Mouse (Mus musculus) large intestine, adult 2 months (tissue): ENCODE results near the gene Myo9b. TPM values are rescaled to one million over a fixed set of nuclear protein-coding genes. Genes with fewer than 3 reads are reported as not detected.

Source experiments
- DNase-seq: peaks from one replicate; pipeline ENCODE4 v3.0.0-alpha.2; 2012; ENCODE audit warnings: low read depth, low spot score
- WGBS: fragments of 180-500 bp; shearing (Covaris S2); methylation state at CpG from one replicate; pipeline ENCODE4 v1.1.7; 2018; 5-methylcytosine and 5-hydroxymethylcytosine counted together
- polyA plus RNA-seq: library from polyadenylated mRNA; depleted of rRNA; stranded (reverse); fragments of >200 nt; gene quantifications from 2 replicates; pipeline ENCODE4 v1.2.3, GENCODE M21; 2012; rRNA removed

Myo9b gene
- polyA plus RNA-seq, 1 experiment: 17.4 TPM

- DNase-seq: no peak
- 34% methylated on average over 6 of the region's 6 CpGs for WGBS
These were observed 130.8 kb downstream of the Myo9b start for GRCm38 (mm10) chr8:71403107-71403885.

- DNase-seq: no peak
- WGBS: 90% methylated on average over 8 of the region's 8 CpGs
These were observed 131.5 kb downstream of the Myo9b start for GRCm38 (mm10) chr8:71404011-71404410.

GRCm38 (mm10) chr8:71404951-71405351 lies 132.4 kb downstream of the Myo9b start:
- DNase-seq: no peak
- 74% methylated on average over 9 of the region's 9 CpGs for WGBS

- WGBS: 14% methylated on average over 33 of the region's 33 CpGs
- no peak for DNase-seq
These were observed 133.0 kb downstream of the Myo9b start, which contains the start of gene Ankle1 for GRCm38 (mm10) chr8:71405401-71406098. Ankle1 (plus strand) TSS chr8:71406010.

- under 1% methylated on average over 55 of the region's 55 CpGs for WGBS
- no peak for DNase-seq
These were observed 133.8 kb downstream of the Myo9b start for GRCm38 (mm10) chr8:71406099-71407015.

GRCm38 (mm10) chr8:71407441-71407840 lies 134.9 kb downstream of the Myo9b start:
- no peak for DNase-seq
- whole genome bisulfite sequencing: 94% methylated on average over 14 of the region's 14 CpGs

DNA sequence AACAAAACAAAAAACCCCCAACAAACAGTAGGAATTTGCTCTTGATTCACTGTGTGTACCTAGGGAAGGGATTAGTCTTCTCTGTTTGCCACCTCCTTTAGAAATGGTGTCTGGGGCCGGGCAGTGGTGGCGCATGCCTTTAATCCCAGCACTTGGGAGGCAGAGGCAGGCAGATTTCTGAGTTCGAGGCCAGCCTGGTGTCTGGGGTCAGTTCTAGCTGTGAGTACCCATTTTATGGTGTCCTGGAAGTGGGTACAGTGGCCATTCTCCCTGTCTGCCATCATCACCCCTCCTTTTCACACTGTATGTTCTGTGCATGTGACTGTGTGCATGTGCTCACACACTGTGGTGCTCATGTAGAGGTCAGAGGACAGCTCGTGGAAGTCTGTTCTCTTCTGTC lies 135.7 kb downstream of the Myo9b start:
- no peak for DNase-seq
- WGBS: 91% methylated on average over 4 of the region's 4 CpGs

Other genes starting within 250 kb of the Myo9b start
- 6.6 and 8.5 TPM in 2 replicates for gene Haus8, start 220 bp downstream of the Myo9b start, polyA plus RNA-seq
- 82.1 and 104 TPM in 2 replicates for gene Use1, start 94.1 kb downstream of the Myo9b start, polyA plus RNA-seq
- gene Ocel1, start 98.6 kb downstream of the Myo9b start, polyA plus RNA-seq: 14.4 and 21.2 TPM in 2 replicates
- gene Nr2f6, start 109.2 kb downstream of the Myo9b start, polyA plus RNA-seq: 118 and 144 TPM in 2 replicates
- gene Ushbp1, start 123.1 kb downstream of the Myo9b start, polyA plus RNA-seq: 5.9 and 9.0 TPM in 2 replicates
- gene Babam1, start 124.1 kb downstream of the Myo9b start, polyA plus RNA-seq: 106 and 114 TPM in 2 replicates
- gene Ankle1, start 133.3 kb downstream of the Myo9b start, polyA plus RNA-seq: 17.0 and 24.2 TPM in 2 replicates
- gene Abhd8, start 190.9 kb downstream of the Myo9b start, polyA plus RNA-seq: 16.8 and 18.8 TPM in 2 replicates
- gene Mrpl34, start 192.2 kb downstream of the Myo9b start, polyA plus RNA-seq: 94.1 and 124 TPM in 2 replicates
- 78.5 and 80.9 TPM in 2 replicates for gene Dda1, start 196.5 kb downstream of the Myo9b start, polyA plus RNA-seq
- 7.3 and 8.9 TPM in 2 replicates for gene Ano8, start 213.2 kb downstream of the Myo9b start, polyA plus RNA-seq
- gene Gtpbp3, start 215.4 kb downstream of the Myo9b start, polyA plus RNA-seq: 18.5 and 23.7 TPM in 2 replicates
- gene Plvap, start 239.0 kb downstream of the Myo9b start, polyA plus RNA-seq: 122 and 163 TPM in 2 replicates